Mouse (Mus musculus) intestine, embryonic 14.5 days (tissue): ENCODE results near the gene Supt3. TPM values are rescaled to one million over a fixed set of nuclear protein-coding genes. Genes with fewer than 3 reads are reported as not detected.

Experiments used
- ATAC-seq: fragments of 200-750 bp; cut with Nextera tagmentation; replicated peaks from 2 replicates; pipeline ENCODE4 v1.8.0; 2017; ENCODE audit warnings: low read depth, moderate number of reproducible peaks, moderate TSS enrichment, moderate library complexity; ENCODE audit not compliant: low FRiP score, low TSS enrichment
- DNase-seq: peaks from one replicate; pipeline ENCODE4 v3.0.0-alpha.2; 2018; ENCODE audit warnings: low spot score
- H3K27ac ChIP-seq: fragments of 300-500 bp; sonication (generic); 2 replicates; pipeline ENCODE4 v1.5.1; 2014; ENCODE audit warnings: low read depth, mild to moderate bottlenecking, control low read depth
- H3K27me3 ChIP-seq: fragments of 300-500 bp; sonication (generic); replicated peaks from 2 replicates; pipeline ENCODE4 v1.6.1; 2014; ENCODE audit warnings: low read length, control low read depth; ENCODE audit not compliant: control insufficient read depth, insufficient read depth
- H3K36me3 ChIP-seq: fragments of 300-500 bp; sonication (generic); 2 replicates; pipeline ENCODE4 v1.6.1; 2014; ENCODE audit warnings: low read length, control low read depth; ENCODE audit not compliant: control insufficient read depth, insufficient read depth
- H3K4me1 ChIP-seq: fragments of 300-500 bp; sonication (generic); replicated peaks from 2 replicates; pipeline ENCODE4 v1.6.1; 2014; ENCODE audit warnings: low read length, control low read depth, mixed read lengths; ENCODE audit not compliant: control insufficient read depth, insufficient read depth
- H3K4me2 ChIP-seq: fragments of 300-500 bp; sonication (generic); 2 replicates; pipeline ENCODE4 v1.6.1; 2014; ENCODE audit warnings: low read length
- H3K4me3 ChIP-seq: fragments of 300-500 bp; sonication (generic); 2 replicates; pipeline ENCODE4 v1.5.1; 2014; ENCODE audit warnings: low read depth, low read length, control low read depth, mixed read lengths
- H3K9ac ChIP-seq: fragments of 300-500 bp; sonication (generic); 2 replicates; pipeline ENCODE4 v1.6.1; 2014; ENCODE audit warnings: mild to moderate bottlenecking, low read length
- H3K9me3 ChIP-seq: fragments of 300-500 bp; sonication (generic); 2 replicates; pipeline ENCODE4 v1.6.1; 2016; ENCODE audit warnings: low read length, control low read depth; ENCODE audit not compliant: control insufficient read depth
- WGBS: fragments of 180-500 bp; shearing (Covaris S2); extraction: QIAGEN DNeasy Blood & Tissue Kit; methylation state at CpG from one replicate; pipeline ENCODE4 v1.1.7; 2014; 5-methylcytosine and 5-hydroxymethylcytosine counted together
- polyA plus RNA-seq: library from polyadenylated mRNA; unstranded; fragments of >200 nt; fragmentation: Nextera tagmentation; extraction: Ambion mirVana; gene quantifications from 2 replicates; pipeline ENCODE4 v1.2.1, GENCODE M21; 2014

Supt3 gene
- polyA plus RNA-seq, 1 experiment from 2014 or later, result 18.8 TPM

GRCm38 (mm10) chr17:45033617-45034016, 256.7 kb downstream of the Supt3 start:
- no peak overlapping the region for H3K4me2 ChIP-seq
- 61% methylated on average over 7 of the region's 7 CpGs for WGBS
- no peak overlapping the region for H3K27ac ChIP-seq
- H3K27me3 ChIP-seq, result no peaks in the 10 kb centered on the region
- no peak for ATAC-seq
- no peak for DNase-seq
- H3K36me3 ChIP-seq, result 0 out of 2 replicates have a peak, but pooled peaks cover 6% of the 10 kb centered on the region
- no peak overlapping the region for H3K4me3 ChIP-seq
- no peaks in the 10 kb centered on the region for H3K4me1 ChIP-seq
- H3K9me3 ChIP-seq, result no peaks in the 10 kb centered on the region
- H3K9ac ChIP-seq, result no peak overlapping the region

DNA sequence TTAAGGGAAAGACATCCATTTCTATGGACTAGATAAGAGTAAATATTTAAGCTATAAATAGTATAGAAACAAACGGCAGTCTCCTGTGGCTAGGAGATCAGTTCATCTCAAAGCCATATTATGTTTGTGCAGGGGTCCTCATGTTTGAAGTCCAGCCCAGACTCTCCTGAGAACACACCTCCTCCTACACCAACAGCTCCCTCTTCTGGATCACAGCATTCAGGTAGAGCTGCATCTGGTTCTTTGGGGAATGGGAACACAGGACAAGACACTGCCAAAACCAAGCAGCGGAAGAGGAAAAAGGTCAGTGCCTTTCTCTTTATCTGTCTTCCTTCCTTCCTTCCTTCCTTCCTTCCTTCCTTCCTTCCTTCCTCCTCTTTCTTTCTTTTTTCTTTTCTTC, 264.1 kb downstream of the Supt3 start:
- WGBS, result 72% methylated on average over 2 of the region's 2 CpGs
- H3K4me1 ChIP-seq, result no peaks in the 10 kb centered on the region

DNA sequence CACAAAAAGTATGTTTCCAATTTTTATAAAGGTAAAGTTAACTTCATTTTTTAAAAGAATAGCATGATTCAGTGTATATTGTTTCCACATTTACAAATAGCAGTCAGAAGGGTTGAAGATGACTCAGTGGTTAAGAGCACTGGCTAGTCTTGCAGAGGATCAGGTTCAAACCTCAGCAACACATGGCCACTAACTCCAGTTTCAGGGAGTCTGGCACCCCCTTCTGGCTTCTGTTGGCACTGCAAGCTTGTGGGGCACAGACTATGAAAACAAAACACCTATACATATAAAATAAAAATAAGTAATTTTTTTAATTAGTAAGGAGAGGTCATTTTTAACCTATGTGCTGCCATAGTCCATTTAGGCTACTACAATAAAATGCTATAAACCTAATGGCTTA, 268.9 kb downstream of the Supt3 start:
- Histone ChIP-seq H3K9ac (no peak overlapping the region), H3K4me1 (no peaks in the 10 kb centered on the region), H3K27me3 (no peaks in the 10 kb centered on the region), H3K9me3 (no peaks in the 10 kb centered on the region), H3K4me2 (no peak overlapping the region), H3K4me3 (no peak overlapping the region), H3K36me3 (no peaks in the 10 kb centered on the region), H3K27ac (no peak overlapping the region)
- DNase-seq, result no peak
- ATAC-seq, result no peak

More for the DNA sequence above, 264.1 kb downstream of the Supt3 start:
- Histone ChIP-seq H3K36me3 (0 out of 2 replicates have a peak, but pooled peaks cover 9% of the 10 kb centered on the region), H3K9ac (no peak overlapping the region), H3K27me3 (no peaks in the 10 kb centered on the region), H3K9me3 (no peaks in the 10 kb centered on the region), H3K27ac (no peak overlapping the region), H3K4me3 (no peak overlapping the region), H3K4me2 (no peak overlapping the region)
- ATAC-seq (no peak), DNase-seq (no peak)

GRCm38 (mm10) chr17:45046583-45046982, 269.6 kb downstream of the Supt3 start:
- H3K27me3 ChIP-seq, result no peaks in the 10 kb centered on the region
- 96% methylated on average over 3 of the region's 3 CpGs for WGBS
- no peak overlapping the region for H3K9ac ChIP-seq
- no peaks in the 10 kb centered on the region for H3K9me3 ChIP-seq
- H3K4me2 ChIP-seq, result no peak overlapping the region
- no peak for ATAC-seq
- no peaks in the 10 kb centered on the region for H3K4me1 ChIP-seq
- DNase-seq, result no peak
- no peak overlapping the region for H3K27ac ChIP-seq
- no peaks in the 10 kb centered on the region for H3K36me3 ChIP-seq
- H3K4me3 ChIP-seq, result no peak overlapping the region

GRCm38 (mm10) chr17:45047236-45047635, 270.3 kb downstream of the Supt3 start:
- Histone ChIP-seq H3K27ac (no peak overlapping the region), H3K4me1 (no peaks in the 10 kb centered on the region), H3K9me3 (no peaks in the 10 kb centered on the region), H3K4me2 (no peak overlapping the region), H3K9ac (no peak overlapping the region), H3K27me3 (no peaks in the 10 kb centered on the region), H3K4me3 (no peak overlapping the region), H3K36me3 (no peaks in the 10 kb centered on the region)
- ATAC-seq (no peak), DNase-seq (no peak)
- 86% methylated on average over 6 of the region's 6 CpGs for WGBS

DNA sequence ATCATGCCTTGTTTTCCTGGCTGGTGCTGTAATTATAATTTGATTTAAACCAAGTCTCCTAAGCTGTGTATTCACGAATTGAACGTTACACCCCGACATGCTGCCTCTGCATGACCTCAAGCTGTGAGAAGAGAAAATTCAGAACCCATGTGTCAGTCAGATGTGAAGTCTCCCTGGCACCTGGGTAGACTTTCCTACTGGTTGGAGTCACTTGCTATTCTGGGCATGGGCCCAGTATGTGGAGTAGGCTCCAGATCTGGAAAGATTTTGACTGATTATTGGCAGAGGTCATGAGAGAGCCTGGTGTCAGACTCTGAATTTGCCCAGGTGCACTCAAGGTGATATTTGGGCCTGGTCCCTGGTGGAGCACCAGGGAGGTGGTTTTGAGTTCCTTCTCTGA, 275.0 kb downstream of the Supt3 start:
- no peak for DNase-seq

DNA sequence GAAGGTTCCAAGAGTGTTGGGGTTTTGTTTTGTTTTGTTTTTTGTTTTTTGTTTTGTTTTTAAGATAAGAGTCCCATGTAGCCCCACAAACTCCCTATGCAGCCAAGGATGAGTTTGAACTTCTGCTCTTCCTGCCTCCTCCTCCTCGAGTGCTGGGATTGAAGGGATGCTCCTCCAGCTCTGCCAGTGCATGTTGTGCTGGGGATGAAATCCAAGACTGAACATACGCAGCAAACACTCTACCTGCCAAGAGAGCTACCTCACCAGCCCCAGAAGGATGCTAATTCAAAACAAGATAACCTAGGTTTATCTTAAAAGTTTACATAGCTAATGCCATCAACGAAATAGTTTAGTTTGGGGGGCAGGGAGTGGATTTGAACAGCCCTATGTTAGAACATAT, 276.4 kb downstream of the Supt3 start:
- Histone ChIP-seq H3K36me3 (no peaks in the 10 kb centered on the region), H3K27me3 (no peaks in the 10 kb centered on the region), H3K4me2 (no peak overlapping the region), H3K9me3 (no peaks in the 10 kb centered on the region), H3K4me3 (no peak overlapping the region), H3K27ac (no peak overlapping the region), H3K9ac (no peak overlapping the region), H3K4me1 (no peaks in the 10 kb centered on the region)
- ATAC-seq (no peak), DNase-seq (no peak)
- WGBS, result 77% methylated on average over 3 of the region's 3 CpGs

More for the DNA sequence above, 275.0 kb downstream of the Supt3 start:
- 89% methylated on average over 3 of the region's 3 CpGs for WGBS
- Histone ChIP-seq H3K4me1 (no peaks in the 10 kb centered on the region), H3K27ac (no peak overlapping the region), H3K4me3 (no peak overlapping the region), H3K36me3 (no peaks in the 10 kb centered on the region), H3K9ac (no peak overlapping the region), H3K9me3 (no peaks in the 10 kb centered on the region), H3K4me2 (no peak overlapping the region), H3K27me3 (no peaks in the 10 kb centered on the region)
- no peak for ATAC-seq

DNA sequence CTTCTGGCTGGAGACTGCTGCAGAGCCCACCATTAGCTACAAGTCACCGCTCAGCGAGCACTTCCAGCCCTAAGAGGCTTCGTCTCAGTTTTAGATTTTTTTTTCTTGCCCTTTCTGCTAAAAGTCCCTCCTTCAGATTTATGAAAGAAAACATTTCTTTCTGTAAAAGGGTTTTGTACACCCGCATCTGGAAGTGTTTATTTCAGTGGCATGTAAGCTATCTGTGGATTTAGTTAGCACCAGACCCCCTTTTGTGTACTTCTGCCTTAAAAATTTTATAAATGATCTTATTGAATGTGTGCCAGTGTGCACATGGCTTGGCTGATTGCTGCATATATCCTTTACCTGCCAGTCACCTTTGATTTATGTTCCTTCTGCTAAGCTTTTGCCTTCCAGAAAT, 277.6 kb downstream of the Supt3 start:
- Histone ChIP-seq H3K9me3 (no peaks in the 10 kb centered on the region), H3K4me1 (no peaks in the 10 kb centered on the region), H3K4me3 (no peak overlapping the region), H3K27me3 (no peaks in the 10 kb centered on the region), H3K9ac (no peak overlapping the region), H3K36me3 (no peaks in the 10 kb centered on the region), H3K4me2 (no peak overlapping the region), H3K27ac (no peak overlapping the region)
- 51% methylated on average over 4 of the region's 4 CpGs for WGBS
- DNase-seq (no peak), ATAC-seq (no peak)

GRCm38 (mm10) chr17:45056894-45057293, 279.9 kb downstream of the Supt3 start:
- Histone ChIP-seq H3K36me3 (no peaks in the 10 kb centered on the region), H3K9me3 (no peaks in the 10 kb centered on the region), H3K4me1 (no peaks in the 10 kb centered on the region), H3K27ac (no peak overlapping the region), H3K4me2 (no peak overlapping the region), H3K4me3 (no peak overlapping the region), H3K27me3 (no peaks in the 10 kb centered on the region), H3K9ac (no peak overlapping the region)
- no peak for DNase-seq
- 85% methylated on average over 2 of the region's 2 CpGs for WGBS
- ATAC-seq, result no peak
